ENCODE assay signal across 1 mouse cellular context in the genomic region with DNA sequence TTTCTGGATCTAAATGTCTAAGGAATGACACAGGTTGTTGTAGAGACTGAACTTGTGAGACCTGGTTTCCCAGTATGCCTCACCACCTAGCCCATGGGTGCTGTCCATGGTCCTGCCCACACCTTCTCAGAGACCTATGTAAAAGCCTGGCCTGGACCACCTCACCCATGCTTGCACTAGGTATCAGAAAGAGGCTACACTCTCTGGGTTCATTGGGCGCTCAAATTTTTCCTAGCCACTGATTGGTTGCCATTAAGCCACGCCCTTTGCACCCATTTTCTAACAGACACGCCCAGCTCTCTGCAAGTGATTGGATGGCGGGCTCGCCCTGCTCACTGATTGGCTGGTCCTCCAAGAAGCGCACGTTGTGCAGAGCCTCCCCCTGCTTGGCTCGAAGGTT.
TF ChIP-seq lines count a peak whose summit lies in the region.

No protein-coding gene starts in this region.

TF ChIP-seq in MEL, 35 proteins besides CTCF, POLR2A, EP300 and RAD21 (continued from another document):
- TF ChIP-seq MAX (IDR thresholded peaks at IDR 0.05; ENCODE audit: low read length) (peak; percentile 49; the same call in 1 of the 2 replicates), CHD2 (IDR thresholded peaks at IDR 0.05; ENCODE audit: low read length) (no peak), MXI1 (IDR thresholded peaks at IDR 0.05; ENCODE audit: low read depth, low read length) (peak; percentile 90), HCFC1 (IDR thresholded peaks at IDR 0.05; ENCODE audit: low read depth, low read length) (peak; percentile 41; the same call in 1 of the 2 replicates)
